Mouse (Mus musculus): ENCODE data around the gene Pik3r5. TPM values are rescaled to one million over a fixed set of nuclear protein-coding genes. Genes with fewer than 3 reads are reported as not detected.

Gene Pik3r5
- total RNA-seq, 2 experiments from 2014 or later: 2.4 to 2.8 TPM

GRCm38 (mm10) chr11:68400727-68401219 is 31.1 kb upstream of the Pik3r5 start, which contains the start of gene Ntn1:
Gene Ntn1, minus strand, starts transcription at chr11:68400823.
- DNase-seq (ENCODE audit: low spot score in 2 of 2): no peak

DNA sequence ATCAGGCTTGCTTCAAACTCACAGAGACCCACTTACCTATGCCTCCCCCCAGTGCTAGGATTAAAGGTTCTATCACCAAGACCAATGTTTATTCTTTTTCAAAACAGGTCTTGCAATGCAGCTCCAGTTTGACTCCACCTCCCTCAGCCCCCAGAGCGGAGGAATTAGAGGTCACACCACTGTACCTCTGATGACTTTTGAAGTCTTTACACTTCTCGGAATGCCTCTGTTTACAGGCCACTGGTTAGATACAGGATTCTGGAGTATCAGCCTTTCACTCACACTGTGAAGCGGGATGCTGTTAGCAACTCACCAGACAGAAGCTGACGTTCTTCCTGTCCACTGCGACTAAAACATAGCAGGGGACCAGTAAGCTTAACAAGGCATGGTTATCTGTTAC is 30.5 kb upstream of the Pik3r5 start:
- no peak for DNase-seq (ENCODE audit: low spot score in 2 of 2)

GRCm38 (mm10) chr11:68404185-68404584 is 27.7 kb upstream of the Pik3r5 start:
- DNase-seq (ENCODE audit: low spot score in 2 of 2): no peak

DNA sequence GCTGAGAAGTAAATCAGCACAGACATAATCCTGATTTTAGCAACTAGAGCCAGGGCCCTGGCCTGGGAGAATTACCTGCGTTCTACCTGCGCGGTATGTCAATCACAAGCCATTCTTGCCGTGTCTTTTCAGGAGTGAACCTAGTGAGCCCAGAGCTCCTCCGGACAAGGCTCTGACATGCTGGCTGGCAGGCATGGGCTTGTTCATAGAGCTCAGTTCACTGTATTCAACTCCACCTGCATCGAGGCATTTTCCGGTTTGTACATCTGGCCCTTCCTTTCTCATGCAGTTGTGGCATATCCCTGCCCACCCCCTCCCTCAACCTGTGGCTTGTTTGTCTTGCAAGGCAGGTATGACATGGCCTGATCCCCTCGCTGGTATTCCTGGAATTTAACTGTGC is 26.3 kb upstream of the Pik3r5 start:
- no peak for DNase-seq (ENCODE audit: low spot score in 2 of 2)

DNA sequence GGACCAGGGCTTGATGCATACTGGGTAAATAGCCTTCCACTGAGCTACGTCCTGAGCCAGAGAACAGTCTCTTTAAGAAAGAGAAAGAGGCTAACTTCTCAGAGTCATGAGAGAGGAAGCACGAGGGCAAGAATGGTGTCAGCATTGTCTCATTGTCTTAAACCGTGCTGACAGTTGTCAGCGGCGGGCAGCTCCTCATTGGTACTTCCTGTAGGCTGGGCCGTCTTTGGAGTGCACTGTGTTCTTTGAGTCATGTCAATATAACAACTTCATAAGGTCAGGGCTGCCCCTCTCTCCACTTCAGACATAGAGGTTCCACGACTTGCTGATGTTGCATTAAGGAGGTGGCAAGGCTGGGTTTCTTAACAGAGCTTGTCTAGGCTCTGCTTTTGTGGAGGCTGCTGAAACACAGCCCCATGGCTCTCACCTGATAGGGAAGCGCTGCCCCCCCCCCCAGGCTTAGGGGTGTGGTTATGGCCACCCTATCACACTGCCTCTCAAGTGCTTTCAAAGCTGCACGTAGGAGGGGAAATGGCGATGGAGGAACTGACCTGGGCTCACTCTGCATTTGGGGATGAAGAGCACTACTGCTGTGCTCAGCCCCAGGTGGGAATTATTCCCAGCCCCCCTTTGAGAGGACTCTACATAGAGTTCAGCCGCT is 24.5 kb upstream of the Pik3r5 start:
- DNase-seq (ENCODE audit: low spot score in 2 of 2): no peak

- DNase-seq (ENCODE audit: low spot score in 2 of 2): peak; percentile 32 to 80
Measured at GRCm38 (mm10) chr11:68408127-68408526, 23.8 kb upstream of the Pik3r5 start.

DNA sequence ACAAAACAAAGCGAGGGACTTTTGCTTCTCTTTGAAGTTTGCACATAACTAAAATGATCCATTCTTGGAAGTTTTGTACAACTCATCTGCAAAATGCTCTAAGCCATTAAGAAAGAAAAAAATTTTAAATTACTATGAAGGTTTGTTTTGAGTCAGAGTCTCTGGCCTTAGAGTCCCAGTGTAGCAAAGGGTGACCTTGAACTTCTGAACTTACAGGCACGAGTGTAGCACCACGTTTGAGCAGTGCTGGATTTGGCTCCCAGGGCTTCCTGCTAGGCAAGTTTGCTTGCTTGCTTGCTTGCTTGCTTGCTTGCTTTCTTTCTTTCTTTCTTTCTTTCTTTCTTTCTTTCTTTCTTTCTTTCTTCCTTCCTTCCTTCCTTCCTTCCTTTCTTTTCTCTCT is 14.9 kb upstream of the Pik3r5 start:
- no peak for DNase-seq (ENCODE audit: low spot score in 2 of 2)

DNA sequence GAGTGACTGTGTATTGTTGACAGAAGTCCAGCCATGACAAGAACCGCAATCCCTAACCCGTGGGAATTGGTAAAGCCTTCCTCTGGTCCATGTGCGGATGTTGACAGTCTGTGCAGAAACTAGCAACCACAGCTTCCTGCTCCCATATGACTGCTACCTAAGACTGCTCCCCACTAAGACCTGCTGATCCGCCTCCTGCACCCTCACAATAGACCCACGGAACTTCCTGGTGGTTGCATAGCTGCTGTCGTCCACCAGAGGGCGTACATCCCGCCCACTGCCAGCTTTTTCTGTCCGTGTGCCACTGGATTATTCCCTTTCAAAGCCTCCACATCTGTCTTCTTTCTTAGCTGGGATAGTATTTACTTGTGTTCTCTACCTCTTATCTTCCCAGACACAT is 14.1 kb upstream of the Pik3r5 start:
- DNase-seq (ENCODE audit: low spot score in 2 of 2): no peak

DNA sequence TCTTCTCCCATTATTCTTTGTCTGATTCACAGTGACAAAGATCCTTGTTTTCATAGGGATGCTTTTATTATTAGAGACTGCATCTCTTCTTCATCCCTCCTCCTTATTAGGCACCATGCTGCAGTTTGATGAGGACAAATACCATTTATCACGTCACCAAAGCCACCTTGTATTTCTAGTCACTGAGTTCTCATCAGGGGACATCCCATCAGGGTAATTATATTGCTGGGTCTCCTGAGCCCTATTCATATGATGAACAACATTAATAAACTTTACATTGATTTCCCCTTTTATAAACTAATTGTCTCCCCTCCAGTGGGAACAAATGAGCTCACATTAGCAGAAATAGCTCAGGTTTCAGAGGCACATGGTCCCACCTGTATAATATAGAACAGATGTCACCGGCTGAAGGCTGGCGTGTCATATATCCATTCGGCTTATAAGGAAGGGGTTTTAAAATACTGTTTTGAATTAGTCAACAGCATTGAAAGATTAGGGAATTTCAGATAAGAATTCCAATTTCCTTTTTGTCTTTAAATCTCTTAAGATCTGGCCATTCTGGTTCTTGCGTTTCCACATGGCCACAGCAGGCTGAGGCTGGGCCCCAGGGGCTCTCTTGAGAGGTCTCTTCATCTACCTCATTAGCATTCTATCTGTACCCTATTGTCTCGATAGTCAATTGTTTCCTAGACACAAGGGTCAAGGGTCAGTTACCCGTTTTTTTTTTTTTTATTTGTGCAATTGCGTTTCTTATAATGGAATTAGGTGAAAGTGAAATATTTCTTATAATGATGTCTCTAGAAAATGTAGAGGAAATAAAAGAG is 6.2 kb upstream of the Pik3r5 start:
- DNase-seq (ENCODE audit: low spot score in 2 of 2): no peak

DNA sequence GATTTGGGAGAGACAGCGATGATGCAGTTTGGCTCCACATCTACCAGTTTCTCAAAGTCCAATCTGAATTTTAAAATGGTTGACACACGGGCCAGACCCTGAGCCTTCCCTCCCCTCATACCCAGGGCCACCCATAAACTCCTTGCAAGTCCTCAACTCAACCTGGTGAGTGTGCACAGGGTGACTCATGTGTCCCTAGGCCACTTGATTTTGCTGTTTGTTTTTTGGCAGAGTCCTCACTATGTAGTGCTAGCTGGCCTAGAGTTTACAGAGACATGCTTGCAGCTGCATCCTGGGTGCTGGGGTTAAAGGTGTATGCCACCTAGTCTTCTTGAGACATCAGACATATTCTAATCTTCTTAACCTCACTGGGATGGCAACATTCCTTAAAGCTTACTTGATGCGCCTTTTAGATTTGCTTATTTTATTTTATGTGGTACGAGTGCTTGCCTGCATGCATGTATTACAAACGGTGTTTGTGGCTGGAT is 4.8 kb upstream of the Pik3r5 start:
- no peak for DNase-seq (ENCODE audit: low spot score in 2 of 2)

- DNase-seq (ENCODE audit: low spot score in 2 of 2): no peak
Measured at GRCm38 (mm10) chr11:68430662-68431061, 1.3 kb upstream of the Pik3r5 start.

- DNase-seq (ENCODE audit: low spot score in 2 of 2): no peak
Measured at GRCm38 (mm10) chr11:68432361-68433021, 570 bp downstream of the Pik3r5 start.

GRCm38 (mm10) chr11:68433534-68433933 is 1.6 kb downstream of the Pik3r5 start:
- DNase-seq (ENCODE audit: low spot score in 2 of 2): no peak

DNA sequence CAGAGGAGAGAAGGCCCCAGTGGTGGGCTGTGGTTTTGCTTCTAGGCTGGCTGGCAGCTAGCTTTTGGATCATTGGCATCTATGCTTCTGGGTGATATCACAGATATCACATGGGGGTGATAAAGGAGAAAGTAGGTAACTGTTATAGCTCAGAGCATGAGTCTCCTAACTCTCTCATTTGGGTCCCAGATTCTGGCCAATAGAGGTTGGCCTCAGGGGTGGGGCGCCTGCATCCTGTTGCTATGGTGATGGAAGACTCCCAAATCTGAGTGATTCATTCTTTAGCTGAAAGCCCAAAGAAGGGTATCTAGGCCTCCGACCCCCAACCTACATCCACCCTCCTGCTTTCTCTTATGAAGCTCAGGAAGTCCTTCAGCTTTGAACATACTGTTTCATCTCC is 2.8 kb downstream of the Pik3r5 start:
- DNase-seq (ENCODE audit: low spot score in 2 of 2): no peak

GRCm38 (mm10) chr11:68435601-68436000 is 3.7 kb downstream of the Pik3r5 start:
- DNase-seq (ENCODE audit: low spot score in 2 of 2): no peak

DNA sequence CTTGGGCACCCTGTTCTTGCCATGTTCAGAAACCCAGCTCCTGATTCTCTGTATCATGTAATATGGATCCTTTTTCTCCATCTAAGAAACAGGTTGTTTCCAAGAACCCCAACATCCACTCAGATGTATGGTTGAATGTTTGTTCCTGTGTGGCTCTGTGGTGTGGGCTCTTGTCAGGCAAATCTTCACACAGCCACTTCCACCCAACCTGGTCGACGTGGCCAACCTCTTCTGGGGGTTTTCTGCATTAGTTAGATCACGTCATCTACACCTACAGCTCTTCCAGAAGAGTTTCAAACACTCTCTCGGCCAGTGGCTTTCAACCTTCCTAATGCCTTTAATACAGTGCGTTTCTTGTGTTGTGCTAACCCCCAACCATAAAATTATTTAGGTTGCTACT is 4.5 kb downstream of the Pik3r5 start:
- no peak for DNase-seq (ENCODE audit: low spot score in 2 of 2)

DNA sequence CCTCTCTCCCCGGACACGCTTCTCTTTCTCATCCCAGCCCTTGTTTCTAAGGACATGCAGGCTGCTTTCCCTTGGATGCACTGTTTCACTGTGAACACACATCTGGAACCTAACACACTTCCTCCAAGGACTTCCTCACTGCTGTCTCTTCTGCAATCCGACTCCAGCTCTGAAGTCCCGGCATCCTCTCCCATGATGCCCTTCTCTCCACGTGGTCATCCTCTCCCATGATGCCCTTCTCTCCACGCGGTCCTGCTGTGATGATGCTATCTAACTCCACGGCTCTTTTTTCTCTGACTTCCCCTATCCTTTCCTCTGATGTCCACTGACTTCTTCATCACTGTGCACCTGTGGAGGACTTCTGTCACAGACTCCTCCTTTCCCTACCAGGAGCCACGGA is 8.2 kb downstream of the Pik3r5 start:
- no peak for DNase-seq (ENCODE audit: low spot score in 2 of 2)

DNA sequence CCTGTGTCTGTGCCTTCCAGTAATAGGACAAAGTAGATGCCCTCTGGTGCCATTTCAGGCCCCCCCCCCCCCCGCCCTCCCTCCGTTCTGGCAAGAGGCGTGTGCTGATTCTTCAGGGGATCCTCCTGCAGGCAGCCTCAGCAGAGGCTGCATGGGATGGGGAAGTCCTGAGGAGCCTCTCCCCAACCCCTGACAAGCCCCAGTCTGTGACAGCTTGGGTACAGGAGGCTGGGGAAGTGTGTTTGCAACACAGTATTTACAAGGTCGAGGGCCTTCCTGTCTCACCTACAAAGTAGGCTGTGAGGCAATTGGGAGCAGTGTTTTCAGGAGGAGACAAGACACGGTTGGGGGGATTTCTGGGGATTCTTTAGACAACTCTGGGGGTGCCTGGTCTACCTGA is 9.0 kb downstream of the Pik3r5 start:
- DNase-seq (ENCODE audit: low spot score in 2 of 2): no peak

DNA sequence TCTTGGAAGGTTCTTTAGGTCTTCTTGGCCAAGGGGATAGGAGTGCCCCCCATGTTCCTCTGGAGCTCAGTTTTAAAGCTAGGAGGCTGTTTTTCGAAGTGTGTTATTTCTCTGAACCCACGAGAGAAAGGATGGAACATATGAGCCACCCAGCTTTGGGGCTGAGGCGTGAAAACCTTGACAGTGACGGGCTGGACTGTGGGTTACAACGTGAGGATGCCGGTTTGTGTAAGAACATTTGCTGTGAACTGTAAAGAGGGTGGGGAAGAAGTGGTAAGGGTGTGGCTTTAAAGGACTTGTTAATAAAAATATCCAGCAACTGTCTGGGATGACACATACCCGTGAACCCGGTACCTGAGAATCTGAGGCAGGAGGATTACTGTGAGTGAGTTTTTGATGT is 10.4 kb downstream of the Pik3r5 start:
- DNase-seq (ENCODE audit: low spot score in 2 of 2): no peak

DNA sequence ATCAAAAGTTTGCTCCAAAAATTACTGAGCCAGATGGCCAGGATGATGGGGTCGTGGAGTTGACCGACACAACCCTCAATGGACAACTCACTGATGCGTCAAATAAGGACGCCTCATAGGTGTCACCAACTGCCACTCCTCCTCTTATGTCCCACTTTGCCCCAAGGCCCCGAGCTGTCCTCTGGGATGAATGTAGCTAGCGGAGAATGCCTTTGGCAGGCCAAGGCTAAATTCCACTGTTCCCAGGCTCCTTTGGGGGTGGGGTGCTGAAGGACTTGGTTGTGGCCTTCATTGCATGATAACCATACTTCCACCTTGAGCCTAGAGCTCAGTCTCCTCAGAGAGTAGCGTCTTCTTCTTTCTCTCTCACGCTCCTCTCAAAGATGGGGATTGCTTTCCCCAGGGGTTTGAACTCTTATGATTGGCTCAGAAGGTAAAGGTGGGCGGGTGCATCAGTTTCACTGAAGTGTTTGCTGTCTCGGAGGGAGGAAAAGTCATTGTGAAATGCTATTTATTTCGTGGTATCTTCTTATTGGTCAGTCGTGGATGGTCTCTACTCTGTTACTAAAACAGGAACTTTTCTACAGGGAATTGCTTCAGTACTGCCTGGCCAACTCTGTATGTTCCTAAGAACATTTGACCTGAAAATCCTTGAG is 11.2 kb downstream of the Pik3r5 start:
- DNase-seq (ENCODE audit: low spot score in 2 of 2): no peak

DNA sequence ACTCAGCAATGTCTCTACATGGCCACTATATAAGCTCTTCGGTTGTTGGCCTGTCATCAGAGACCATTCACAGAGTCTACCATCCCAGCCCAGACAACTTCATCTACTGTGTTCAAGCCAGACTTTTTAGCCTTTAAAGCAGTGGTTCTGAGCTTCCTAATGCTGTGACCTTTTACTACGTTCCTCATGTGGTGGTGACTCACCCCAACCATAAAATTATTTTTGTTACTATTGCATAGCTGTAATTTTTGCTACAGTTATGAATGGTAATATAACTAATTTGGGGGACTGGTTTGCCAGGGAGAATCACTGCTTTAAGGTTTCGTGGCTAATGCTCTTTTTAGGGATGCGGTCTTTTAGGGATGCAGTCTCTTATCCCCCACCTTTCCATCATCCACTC is 14.0 kb downstream of the Pik3r5 start:
- DNase-seq (ENCODE audit: low spot score in 2 of 2): no peak

Data from layer of hippocampus, adult 18-20 months (tissue).